9 mouse cellular contexts compared by ENCODE assay signal in the genomic region with DNA sequence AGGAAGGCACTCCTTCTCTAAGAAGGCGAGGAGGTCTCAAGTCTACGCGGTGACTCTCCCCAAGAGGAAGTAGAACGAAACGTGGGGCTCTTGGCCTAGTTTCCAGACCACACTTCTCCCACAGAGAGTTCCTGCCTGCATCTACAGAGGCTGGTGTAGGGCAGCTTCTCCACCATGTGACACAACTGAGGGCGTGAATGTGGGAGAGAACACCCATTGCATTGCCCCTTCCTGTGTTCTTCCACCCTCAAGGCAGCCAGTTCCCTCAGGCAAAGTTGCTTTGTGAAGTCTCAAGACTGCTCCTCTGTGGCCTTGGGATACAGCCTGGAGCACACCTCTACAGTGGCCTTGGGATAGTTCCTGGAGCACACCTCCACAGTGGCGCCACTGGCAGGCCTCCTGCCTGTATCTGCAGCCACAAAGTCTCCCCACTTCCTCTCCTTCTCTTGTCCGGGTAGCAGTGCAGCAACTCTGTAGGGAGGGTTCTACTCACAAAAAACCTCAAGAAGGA. TPM values are rescaled to one million over a fixed set of nuclear protein-coding genes. Genes with fewer than 3 reads are reported as not detected.
DNase-seq lines count a peak whose midpoint lies in the region; ATAC-seq and TF ChIP-seq lines count a peak whose summit lies in the region.
"Had no signal": no experiment of that assay in that cellular context is flagged by ENCODE, and none has a peak within 500 bp of the region (broad histone marks: within the 10 kb centered on the region; RNA-seq: fewer than 3 reads in every experiment).

No protein-coding gene starts in this region.

- TF ChIP-seq CTCF in heart, adult 2 months (IDR thresholded peaks at IDR 0.05): no peak

- no peak overlapping the region for H3K4me3 ChIP-seq in heart, adult 2 months
- no peak overlapping the region for H3K4me3 ChIP-seq in forebrain, embryonic 16.5 days (replicated peaks; ENCODE audit: low read length)

- H3K27ac ChIP-seq in heart, adult 2 months: no peak overlapping the region
- no peak overlapping the region for H3K27ac ChIP-seq in forebrain, embryonic 16.5 days (ENCODE audit: low read length)

- no peaks in the 10 kb centered on the region for H3K9me3 ChIP-seq in forebrain, embryonic 16.5 days (ENCODE audit: control insufficient read depth, low read length)

- no peaks in the 10 kb centered on the region for H3K36me3 ChIP-seq in heart, adult 2 months (ENCODE audit: control insufficient read depth, insufficient read depth, low read length)
- H3K36me3 ChIP-seq in forebrain, embryonic 16.5 days (ENCODE audit: control insufficient read depth, insufficient read depth): no peaks in the 10 kb centered on the region; the same call in 1 of the 2 replicates

- no peak for TF ChIP-seq EP300 in heart, adult 2 months (IDR thresholded peaks at IDR 0.05; ENCODE audit: insufficient read depth, low read depth, low read length)

- intact Hi-C loops in heart, adult 2 months (cut with DNase I): loop anchor here (2.0 to 10.0 kb wide), 2 partner anchors 25 to 741 kb away; partner anchors contain the start of genes Chmp1a and Spata33
- intact Hi-C loops in left cerebral cortex, postnatal 4 days (cut with DNase I): no loop called here

- no peak overlapping the region for H3K4me2 ChIP-seq in forebrain, embryonic 16.5 days (ENCODE audit: low read length)

- peak; percentile 68 for ATAC-seq in granulocyte monocyte progenitor cell, adult 5-6 weeks (replicated peaks; ENCODE audit: poor library complexity, severe bottlenecking)
- peak; percentile 75 for ATAC-seq in monocyte, adult 5-6 weeks (replicated peaks; ENCODE audit: insufficient number of reproducible peaks, low FRiP score, low TSS enrichment, poor library complexity, severe bottlenecking)
- ATAC-seq in forebrain, embryonic 16.5 days: no peak

- no peak for TF ChIP-seq POLR2A in heart, adult 2 months (IDR thresholded peaks at IDR 0.05; ENCODE audit: insufficient read depth, low read depth, low read length)

- H3K79me2 ChIP-seq in heart, adult 2 months (replicated peaks; ENCODE audit: control insufficient read depth, insufficient read depth, low read length): no peaks in the 10 kb centered on the region; the same call in 1 of the 2 replicates

- DNase-seq in heart, adult 2 months: peak; percentile 34 to 42
- DNase-seq in heart, adult 9 months (ENCODE audit: low spot score in 2 of 2): no peak
- DNase-seq in CD4-positive, CD25-positive, alpha-beta regulatory T cell, adult 2 months (ENCODE audit: low read depth, low spot score): peak; percentile 55
- DNase-seq in cerebellum, adult 11-12 months: no peak
- no peak for DNase-seq in left cerebral cortex, postnatal 4 days
- DNase-seq: gastrocnemius, postnatal 36 days had no signal

- H3K4me1 ChIP-seq in heart, adult 2 months (ENCODE audit: control insufficient read depth, insufficient read depth, low read length): peaks cover 7% of the 10 kb centered on the region
- H3K4me1 ChIP-seq in forebrain, embryonic 16.5 days (replicated peaks; ENCODE audit: control insufficient read depth, insufficient read depth, low read length): peaks cover 22% of the 10 kb centered on the region

- no peak overlapping the region for H3K9ac ChIP-seq in heart, adult 2 months (ENCODE audit: low read depth, low read length)
- no peak overlapping the region for H3K9ac ChIP-seq in forebrain, embryonic 16.5 days (replicated peaks; ENCODE audit: low read depth, low read length)

- WGBS in heart, adult 2 months: 74% methylated on average over 8 of the region's 8 CpGs
- WGBS in forebrain, embryonic 16.5 days: 93% methylated on average over 8 of the region's 8 CpGs

- H3K27me3 ChIP-seq in heart, adult 2 months (ENCODE audit: control insufficient read depth, insufficient read depth, low read length): no peaks in the 10 kb centered on the region
- no peaks in the 10 kb centered on the region for H3K27me3 ChIP-seq in forebrain, embryonic 16.5 days (replicated peaks; ENCODE audit: control insufficient read depth, insufficient read depth, low read length)

RNA-seq across cellular contexts. Expression of gene Rnf166, which starts 1.9 kb away (rescaled TPM):
- 10 to 100 TPM; 36.9 to 41.6 TPM for total RNA-seq in heart, adult 2 months (2021)
- 91.3 and 99.4 TPM in 2 replicates for polyA plus RNA-seq in heart, adult 2 months (2012; rRNA removed)
- 40.5 and 41.2 TPM in 2 replicates for total RNA-seq in granulocyte monocyte progenitor cell, adult 5-6 weeks (2014; fragmentation: Nextera tagmentation)
- total RNA-seq in granulocyte monocyte progenitor cell, adult 5-6 weeks (2017): 29.8 and 43.2 TPM in 2 replicates
- 96.0 to 108 TPM (median 106 TPM) in 3 replicates for total RNA-seq in monocyte, adult 5-6 weeks (2017)
- 39.6 and 41.8 TPM in 2 replicates for polyA plus RNA-seq in forebrain, embryonic 16.5 days (2015; fragmentation: Nextera tagmentation; extraction: Ambion mirVana)
- 10 to 100 TPM; 21.8 to 24.1 TPM for total RNA-seq in left cerebral cortex, postnatal 4 days (2021)

RNA-seq across cellular contexts. Expression of gene Ctu2, which starts 2.0 kb away (rescaled TPM):
- total RNA-seq in heart, adult 2 months (2021): 1 to 10 TPM; 5.6 to 7.7 TPM
- polyA plus RNA-seq in heart, adult 2 months (2012; rRNA removed): 12.3 and 15.8 TPM in 2 replicates
- 11.9 and 33.1 TPM in 2 replicates for total RNA-seq in granulocyte monocyte progenitor cell, adult 5-6 weeks (2014; fragmentation: Nextera tagmentation)
- total RNA-seq in granulocyte monocyte progenitor cell, adult 5-6 weeks (2017): 9.3 and 14.0 TPM in 2 replicates
- total RNA-seq in monocyte, adult 5-6 weeks (2017): 10.3 to 24.8 TPM (median 12.1 TPM) in 3 replicates
- polyA plus RNA-seq in forebrain, embryonic 16.5 days (2015; fragmentation: Nextera tagmentation; extraction: Ambion mirVana): 72.5 and 87.3 TPM in 2 replicates
- 10 to 100 TPM; 46.2 to 49.4 TPM for total RNA-seq in left cerebral cortex, postnatal 4 days (2021)

RNA-seq across cellular contexts. Expression of gene Snai3, which starts 13.4 kb away (rescaled TPM):
- total RNA-seq in heart, adult 2 months (2021): 1 to 10 TPM; 1.6 to 8.1 TPM
- 6.8 and 8.2 TPM in 2 replicates for polyA plus RNA-seq in heart, adult 2 months (2012; rRNA removed)
- not detected in 2 replicates for total RNA-seq in granulocyte monocyte progenitor cell, adult 5-6 weeks (2014; fragmentation: Nextera tagmentation)
- not detected in 2 replicates for total RNA-seq in granulocyte monocyte progenitor cell, adult 5-6 weeks (2017)
- 1.6 TPM in 1 of 3 replicates, not detected in the others for total RNA-seq in monocyte, adult 5-6 weeks (2017)
- polyA plus RNA-seq in forebrain, embryonic 16.5 days (2015; fragmentation: Nextera tagmentation; extraction: Ambion mirVana): not detected in 2 replicates
- not detected for total RNA-seq in left cerebral cortex, postnatal 4 days (2021)

RNA-seq across cellular contexts. Expression of gene Mvd, which starts 30.7 kb away (rescaled TPM):
- 1 to 10 TPM; 4.0 to 5.6 TPM for total RNA-seq in heart, adult 2 months (2021)
- polyA plus RNA-seq in heart, adult 2 months (2012; rRNA removed): 8.5 and 9.0 TPM in 2 replicates
- 8.8 and 10.0 TPM in 2 replicates for total RNA-seq in granulocyte monocyte progenitor cell, adult 5-6 weeks (2014; fragmentation: Nextera tagmentation)
- total RNA-seq in granulocyte monocyte progenitor cell, adult 5-6 weeks (2017): 4.0 and 4.3 TPM in 2 replicates
- total RNA-seq in monocyte, adult 5-6 weeks (2017): 4.5 to 9.2 TPM (median 8.8 TPM) in 3 replicates
- polyA plus RNA-seq in forebrain, embryonic 16.5 days (2015; fragmentation: Nextera tagmentation; extraction: Ambion mirVana): 51.0 and 60.0 TPM in 2 replicates
- total RNA-seq in left cerebral cortex, postnatal 4 days (2021): 10 to 100 TPM; 68.7 to 78.2 TPM

RNA-seq across cellular contexts. Expression of gene Cyba, which starts 41.2 kb away (rescaled TPM):
- 10 to 100 TPM; 41.2 to 43.9 TPM for total RNA-seq in heart, adult 2 months (2021)
- polyA plus RNA-seq in heart, adult 2 months (2012; rRNA removed): 62.1 and 92.8 TPM in 2 replicates
- total RNA-seq in granulocyte monocyte progenitor cell, adult 5-6 weeks (2014; fragmentation: Nextera tagmentation): 188 and 257 TPM in 2 replicates
- total RNA-seq in granulocyte monocyte progenitor cell, adult 5-6 weeks (2017): 94.4 and 126 TPM in 2 replicates
- total RNA-seq in monocyte, adult 5-6 weeks (2017): 340 to 389 TPM (median 367 TPM) in 3 replicates
- 25.1 and 30.5 TPM in 2 replicates for polyA plus RNA-seq in forebrain, embryonic 16.5 days (2015; fragmentation: Nextera tagmentation; extraction: Ambion mirVana)
- 10 to 100 TPM in 1 of 2 experiments, 1 to 10 TPM in 1; 8.8 to 10.1 TPM for total RNA-seq in left cerebral cortex, postnatal 4 days (2021)

Comparison
In these comparisons a context has a peak if more than half of its experiments do, and no peak if none do; other contexts are left out.
1. DNase-seq: peak in heart, adult 2 months (2 of 2) and CD4-positive, CD25-positive, alpha-beta regulatory T cell, adult 2 months (single experiment); none in heart, adult 9 months (0 of 2), cerebellum, adult 11-12 months (single experiment) and left cerebral cortex, postnatal 4 days (single experiment).